Mouse (Mus musculus) MEL (cell line): ENCODE measurements at regions not wholly inside any gene's neighbourhood (a gene's known extent, or its start where the extent isn't known, plus 50 kb on each side); places are given as distances from the start of the nearest gene placed in this dataset.

ENCODE experiments used
- CTCF ChIP-seq, 3 experiments: IDR thresholded peaks in 2 of 3; conservative IDR thresholded peaks in 1 of 3; 2 replicates each; pipeline ENCODE4 v1.5.1; 2011 to 2012; ENCODE audit warnings: low read length in 3 of 3, low read depth in 2 of 3, mild to moderate bottlenecking in 2 of 3, improper control_type of control experiment in 1 of 3, inconsistent platforms in 1 of 3, mixed read lengths in 1 of 3, moderate library complexity in 1 of 3; ENCODE audit not compliant: control insufficient read depth in 1 of 3, insufficient read depth in 1 of 3, poor library complexity in 1 of 3, severe bottlenecking in 1 of 3
- EP300 ChIP-seq, 2 experiments: IDR thresholded peaks; 2 replicates each; pipeline ENCODE4 v1.6.1; 2011; ENCODE audit warnings: improper control_type of control experiment in 2 of 2, low read length in 2 of 2, low read depth in 1 of 2, mild to moderate bottlenecking in 1 of 2
- GABPA ChIP-seq: IDR thresholded peaks from 2 replicates; pipeline ENCODE4 v1.6.1; 2012; ENCODE audit warnings: low read depth, mild to moderate bottlenecking, inconsistent platforms, low read length, improper control_type of control experiment, moderate library complexity
- GATA1 ChIP-seq: IDR thresholded peaks from 2 replicates; pipeline ENCODE4 v1.6.1; 2011; ENCODE audit warnings: low read depth, low read length, improper control_type of control experiment
- KAT2A ChIP-seq: conservative IDR thresholded peaks from 2 replicates; pipeline ENCODE4 v1.6.1; 2012; ENCODE audit warnings: low read depth, low read length, improper control_type of control experiment, inconsistent platforms
- MAFK ChIP-seq: IDR thresholded peaks from 2 replicates; pipeline ENCODE4 v1.6.1; 2011; ENCODE audit warnings: low read depth, mild to moderate bottlenecking, low read length, improper control_type of control experiment, borderline replicate concordance
- MAX ChIP-seq: IDR thresholded peaks from 2 replicates; pipeline ENCODE4 v1.6.1; 2011; ENCODE audit warnings: low read length, improper control_type of control experiment
- MAZ ChIP-seq: IDR thresholded peaks from 2 replicates; pipeline ENCODE4 v1.6.1; 2012; ENCODE audit warnings: low read depth, mild to moderate bottlenecking, inconsistent platforms, low read length, improper control_type of control experiment
- MEF2A ChIP-seq: IDR thresholded peaks from 2 replicates; pipeline ENCODE4 v1.6.1; 2014; ENCODE audit warnings: low read depth, mild to moderate bottlenecking, inconsistent platforms, low read length, improper control_type of control experiment; ENCODE audit not compliant: poor library complexity, insufficient replicate concordance, severe bottlenecking; ENCODE audit errors: extremely low read depth
- POLR2A ChIP-seq, 2 experiments: IDR thresholded peaks; 2 replicates each; pipeline ENCODE4 v1.6.1; 2011 to 2012; ENCODE audit warnings: low read length in 2 of 2, mild to moderate bottlenecking in 2 of 2, control low read depth in 1 of 2, improper control_type of control experiment in 1 of 2, low read depth in 1 of 2, moderate library complexity in 1 of 2; ENCODE audit not compliant: control insufficient read depth in 1 of 2, insufficient read depth in 1 of 2, poor library complexity in 1 of 2
- SIN3A ChIP-seq: IDR thresholded peaks from 2 replicates; pipeline ENCODE4 v1.6.1; 2012; ENCODE audit warnings: low read length, improper control_type of control experiment, inconsistent platforms
- TBP ChIP-seq: IDR thresholded peaks from 2 replicates; pipeline ENCODE4 v1.8.0; 2011; ENCODE audit warnings: low read depth, low read length, improper control_type of control experiment
- USF1 ChIP-seq: IDR thresholded peaks from 2 replicates; pipeline ENCODE4 v1.6.1; 2014; ENCODE audit warnings: low read depth, mild to moderate bottlenecking, inconsistent platforms, low read length, improper control_type of control experiment, moderate library complexity
- ZNF384 ChIP-seq: IDR thresholded peaks from 2 replicates; pipeline ENCODE4 v1.6.1; 2012; ENCODE audit warnings: low read depth, mild to moderate bottlenecking, inconsistent platforms, low read length, improper control_type of control experiment

- TF ChIP-seq EP300 (IDR thresholded peaks at IDR 0.05; ENCODE audit: low read depth in 1 of 2, low read length in 2 of 2) (no peak), POLR2A (IDR thresholded peaks at IDR 0.05; ENCODE audit: control insufficient read depth in 1 of 2, insufficient read depth in 1 of 2, low read depth in 1 of 2, low read length in 2 of 2, poor library complexity in 1 of 2) (no peak), TBP (no peak), KAT2A (no peak), USF1 (no peak), MAFK (no peak), MAZ (no peak), GABPA (no peak), MAX (no peak), CTCF (IDR thresholded peaks at IDR 0.05 in 2 of 3, conservative IDR thresholded peaks at IDR 0.05 in 1 of 3; ENCODE audit: control insufficient read depth in 1 of 3, insufficient read depth in 1 of 3, low read depth in 2 of 3, low read length in 3 of 3, poor library complexity in 1 of 3, severe bottlenecking in 1 of 3) (no peak), ZNF384 (peak; percentile 44), GATA1 (no peak), MEF2A (no peak), SIN3A (no peak)
Observed at GRCm38 (mm10) chrX:7467985-7468384, 92.4 kb upstream of the Usp27x start.
